Mouse (Mus musculus) embryonic fibroblast, embryonic 13.5 days (primary cell): Measurements from ENCODE around the gene Klf13.

ENCODE experiments used
- CTCF ChIP-seq: IDR thresholded peaks from 2 replicates; pipeline ENCODE4 v1.5.1; 2011; ENCODE audit warnings: mild to moderate bottlenecking, control low read depth, low read length, moderate library complexity, borderline replicate concordance; ENCODE audit not compliant: insufficient read depth
- POLR2A ChIP-seq: IDR thresholded peaks from 2 replicates; pipeline ENCODE4 v1.6.1; 2011; ENCODE audit warnings: low read depth, mild to moderate bottlenecking, control low read depth, low read length, moderate library complexity

- TF ChIP-seq CTCF (no peak), POLR2A (no peak)
Measured at GRCm38 (mm10) chr7:63930766-63931165, 7.9 kb downstream of the Klf13 start.
